Mouse (Mus musculus): ENCODE measurements around the gene Esp1. TPM values are rescaled to one million over a fixed set of nuclear protein-coding genes. Genes with fewer than 3 reads are reported as not detected.
"Not testable (repeated sequence)": the region's sequence is repeated elsewhere in the genome, so short reads cannot be mapped to it uniquely, and the experiment has no call there.

The Esp1 gene
- total RNA-seq (2014; rRNA removed) (not detected in 2 replicates), polyA plus RNA-seq (2015; fragmentation: Nextera tagmentation; extraction: Ambion mirVana) (not detected in 2 replicates)

- WGBS, result 92% methylated on average over 2 of the region's 2 CpGs
- no peak within 1 kb of the TSS for H3K9ac ChIP-seq (replicated peaks; ENCODE audit: low read length)
- H3K4me1 ChIP-seq (ENCODE audit: insufficient read depth, low read length), result no peaks in the 10 kb centered on the region
- H3K4me2 ChIP-seq (ENCODE audit: low read depth, low read length), result no peak within 1 kb of the TSS
- no peaks in the 10 kb centered on the region for H3K36me3 ChIP-seq (ENCODE audit: insufficient read depth, low read length)
- no peak for TF ChIP-seq CTCF (IDR thresholded peaks at IDR 0.05; ENCODE audit: low read depth)
- no peak within 1 kb of the TSS for H3K4me3 ChIP-seq (ENCODE audit: low read length)
- DNase-seq (ENCODE audit: low spot score) (no peak), ATAC-seq (no peak)
- H3K27me3 ChIP-seq (ENCODE audit: insufficient read depth, low read length), result no peaks in the 10 kb centered on the region
- no peak within 1 kb of the TSS for H3K27ac ChIP-seq
- no peaks in the 10 kb centered on the region for H3K9me3 ChIP-seq (ENCODE audit: low read length)
Observed at GRCm38 (mm10) chr17:40726820-40727219, at the start of gene Esp1. Esp1 (plus strand) TSS chr17:40727120.

GRCm38 (mm10) chr17:40716273-40716672 lies 10.6 kb upstream of the Esp1 start:
- Histone ChIP-seq H3K36me3 (ENCODE audit: insufficient read depth, low read length) (no peaks in the 10 kb centered on the region), H3K4me2 (ENCODE audit: low read depth, low read length) (no peak overlapping the region), H3K27me3 (ENCODE audit: insufficient read depth, low read length) (no peaks in the 10 kb centered on the region), H3K9ac (replicated peaks; ENCODE audit: low read length) (no peak overlapping the region), H3K9me3 (ENCODE audit: low read length) (no peaks in the 10 kb centered on the region), H3K4me3 (ENCODE audit: low read length) (no peak overlapping the region), H3K4me1 (ENCODE audit: insufficient read depth, low read length) (no peaks in the 10 kb centered on the region), H3K27ac (no peak overlapping the region)
- ATAC-seq, result no peak
- no peak for DNase-seq (ENCODE audit: low spot score)
- no peak for TF ChIP-seq CTCF (IDR thresholded peaks at IDR 0.05; ENCODE audit: low read depth)

GRCm38 (mm10) chr17:40717055-40717454 lies 9.9 kb upstream of the Esp1 start:
- H3K4me1 ChIP-seq (ENCODE audit: insufficient read depth, low read length); H3K27ac ChIP-seq; H3K4me2 ChIP-seq (ENCODE audit: low read depth, low read length); H3K27me3 ChIP-seq (ENCODE audit: insufficient read depth, low read length); ATAC-seq; H3K9ac ChIP-seq (replicated peaks; ENCODE audit: low read length); DNase-seq (ENCODE audit: low spot score); H3K4me3 ChIP-seq (ENCODE audit: low read length); H3K9me3 ChIP-seq (ENCODE audit: low read length); H3K36me3 ChIP-seq (ENCODE audit: insufficient read depth, low read length): not testable (repeated sequence)

GRCm38 (mm10) chr17:40731296-40731695 lies 4.4 kb downstream of the Esp1 start:
- ATAC-seq (no peak), DNase-seq (ENCODE audit: low spot score) (no peak)
- H3K9me3 ChIP-seq (ENCODE audit: low read length), result no peaks in the 10 kb centered on the region
- no peak overlapping the region for H3K9ac ChIP-seq (replicated peaks; ENCODE audit: low read length)
- H3K36me3 ChIP-seq (ENCODE audit: insufficient read depth, low read length), result no peaks in the 10 kb centered on the region
- TF ChIP-seq CTCF (IDR thresholded peaks at IDR 0.05; ENCODE audit: low read depth), result no peak
- H3K27me3 ChIP-seq (ENCODE audit: insufficient read depth, low read length), result no peaks in the 10 kb centered on the region
- no peak overlapping the region for H3K4me3 ChIP-seq (ENCODE audit: low read length)
- 80% methylated on average over 2 of the region's 2 CpGs for WGBS
- no peak overlapping the region for H3K27ac ChIP-seq
- no peak overlapping the region for H3K4me2 ChIP-seq (ENCODE audit: low read depth, low read length)
- H3K4me1 ChIP-seq (ENCODE audit: insufficient read depth, low read length), result no peaks in the 10 kb centered on the region

- Histone ChIP-seq H3K4me3 (ENCODE audit: low read length) (no peak overlapping the region), H3K9me3 (ENCODE audit: low read length) (no peaks in the 10 kb centered on the region), H3K36me3 (ENCODE audit: insufficient read depth, low read length) (no peaks in the 10 kb centered on the region), H3K4me1 (ENCODE audit: insufficient read depth, low read length) (no peaks in the 10 kb centered on the region), H3K27ac (no peak overlapping the region), H3K4me2 (ENCODE audit: low read depth, low read length) (no peak overlapping the region), H3K9ac (replicated peaks; ENCODE audit: low read length) (no peak overlapping the region), H3K27me3 (ENCODE audit: insufficient read depth, low read length) (no peaks in the 10 kb centered on the region)
- TF ChIP-seq CTCF (IDR thresholded peaks at IDR 0.05; ENCODE audit: low read depth), result no peak
- DNase-seq (ENCODE audit: low spot score) (no peak), ATAC-seq (no peak)
- WGBS, result 56% methylated on average over 4 of the region's 4 CpGs
Observed at GRCm38 (mm10) chr17:40731724-40732123, 4.8 kb downstream of the Esp1 start.

GRCm38 (mm10) chr17:40763662-40764061 lies 36.7 kb downstream of the Esp1 start:
- H3K4me1 ChIP-seq (ENCODE audit: insufficient read depth, low read length), result no peaks in the 10 kb centered on the region
- no peak for TF ChIP-seq CTCF (IDR thresholded peaks at IDR 0.05; ENCODE audit: low read depth)
- DNase-seq (ENCODE audit: low spot score), result no peak
- H3K36me3 ChIP-seq (ENCODE audit: insufficient read depth, low read length), result no peaks in the 10 kb centered on the region
- ATAC-seq, result no peak
- H3K9ac ChIP-seq (replicated peaks; ENCODE audit: low read length), result no peak overlapping the region
- H3K27ac ChIP-seq, result no peak overlapping the region
- no peaks in the 10 kb centered on the region for H3K9me3 ChIP-seq (ENCODE audit: low read length)
- H3K4me3 ChIP-seq (ENCODE audit: low read length), result no peak overlapping the region
- H3K27me3 ChIP-seq (ENCODE audit: insufficient read depth, low read length), result no peaks in the 10 kb centered on the region
- H3K4me2 ChIP-seq (ENCODE audit: low read depth, low read length), result no peak overlapping the region
- WGBS, result 81% methylated on average over 4 of the region's 4 CpGs

- WGBS, result 71% methylated on average over 1 of the region's 1 CpGs
Observed at GRCm38 (mm10) chr17:40767120-40767519, 40.2 kb downstream of the Esp1 start.

More at GRCm38 (mm10) chr17:40767120-40767519, 40.2 kb downstream of the Esp1 start:
- Histone ChIP-seq H3K36me3 (ENCODE audit: insufficient read depth, low read length) (no peaks in the 10 kb centered on the region), H3K9ac (replicated peaks; ENCODE audit: low read length) (no peak overlapping the region), H3K4me3 (ENCODE audit: low read length) (no peak overlapping the region), H3K4me2 (ENCODE audit: low read depth, low read length) (no peak overlapping the region), H3K9me3 (ENCODE audit: low read length) (no peaks in the 10 kb centered on the region), H3K27me3 (ENCODE audit: insufficient read depth, low read length) (no peaks in the 10 kb centered on the region), H3K27ac (no peak overlapping the region), H3K4me1 (ENCODE audit: insufficient read depth, low read length) (no peaks in the 10 kb centered on the region)
- no peak for TF ChIP-seq CTCF (IDR thresholded peaks at IDR 0.05; ENCODE audit: low read depth)
- ATAC-seq (no peak), DNase-seq (ENCODE audit: low spot score) (no peak)

Other genes with a start within 250 kb of the Esp1 start
- gene Esp8, start 207.1 kb upstream of the Esp1 start, total RNA-seq (2014; rRNA removed), result not detected in 2 replicates
- not detected in 2 replicates for gene Esp8, start 207.1 kb upstream of the Esp1 start, polyA plus RNA-seq (2015; fragmentation: Nextera tagmentation; extraction: Ambion mirVana)
- not detected in 2 replicates for gene Esp6, start 165.6 kb upstream of the Esp1 start, total RNA-seq (2014; rRNA removed)
- not detected in 2 replicates for gene Esp6, start 165.6 kb upstream of the Esp1 start, polyA plus RNA-seq (2015; fragmentation: Nextera tagmentation; extraction: Ambion mirVana)
- gene Esp4, start 128.5 kb upstream of the Esp1 start, total RNA-seq (2014; rRNA removed), result not detected in 2 replicates
- gene Esp4, start 128.5 kb upstream of the Esp1 start, polyA plus RNA-seq (2015; fragmentation: Nextera tagmentation; extraction: Ambion mirVana), result not detected in 2 replicates
- not detected in 2 replicates for gene Esp3, start 95.0 kb upstream of the Esp1 start, total RNA-seq (2014; rRNA removed)
- gene Esp3, start 95.0 kb upstream of the Esp1 start, polyA plus RNA-seq (2015; fragmentation: Nextera tagmentation; extraction: Ambion mirVana), result not detected in 2 replicates
- not detected in 2 replicates for gene Crisp2, start 79.9 kb downstream of the Esp1 start, total RNA-seq (2014; rRNA removed)
- gene Crisp2, start 79.9 kb downstream of the Esp1 start, polyA plus RNA-seq (2015; fragmentation: Nextera tagmentation; extraction: Ambion mirVana), result 0.20 TPM in 1 of 2 replicates, not detected in the other
- not detected in 2 replicates for gene Rhag, start 84.0 kb downstream of the Esp1 start, total RNA-seq (2014; rRNA removed)
- not detected in 2 replicates for gene Rhag, start 84.0 kb downstream of the Esp1 start, polyA plus RNA-seq (2015; fragmentation: Nextera tagmentation; extraction: Ambion mirVana)
- 1.2 and 1.9 TPM in 2 replicates for gene 9130008F23Rik, start 153.4 kb downstream of the Esp1 start, total RNA-seq (2014; rRNA removed)
- gene 9130008F23Rik, start 153.4 kb downstream of the Esp1 start, polyA plus RNA-seq (2015; fragmentation: Nextera tagmentation; extraction: Ambion mirVana), result 0.89 TPM in 2 replicates
- not detected in 2 replicates for gene Glyatl3, start 187.2 kb downstream of the Esp1 start, total RNA-seq (2014; rRNA removed)
- gene Glyatl3, start 187.2 kb downstream of the Esp1 start, polyA plus RNA-seq (2015; fragmentation: Nextera tagmentation; extraction: Ambion mirVana), result not detected in 2 replicates
- gene Mut, start 207.6 kb downstream of the Esp1 start, total RNA-seq (2014; rRNA removed), result 12.3 and 12.8 TPM in 2 replicates
- 19.8 and 23.9 TPM in 2 replicates for gene Mut, start 207.6 kb downstream of the Esp1 start, polyA plus RNA-seq (2015; fragmentation: Nextera tagmentation; extraction: Ambion mirVana)
- gene Cenpq, start 207.9 kb downstream of the Esp1 start, total RNA-seq (2014; rRNA removed), result 4.1 and 4.7 TPM in 2 replicates
- gene Cenpq, start 207.9 kb downstream of the Esp1 start, polyA plus RNA-seq (2015; fragmentation: Nextera tagmentation; extraction: Ambion mirVana), result 12.4 and 13.7 TPM in 2 replicates

All from hindbrain, postnatal 0 days (tissue).